Mouse (Mus musculus) liver, postnatal 0 days (tissue): Measurements from ENCODE around the gene Camkmt. TPM values are rescaled to one million over a fixed set of nuclear protein-coding genes. Genes with fewer than 3 reads are reported as not detected.

ENCODE experiments used
- ATAC-seq: fragments of 200-750 bp; cut with Nextera tagmentation; 2 replicates; pipeline ENCODE4 v1.8.0; 2017; ENCODE audit warnings: mild to moderate bottlenecking, moderate library complexity
- DNase-seq: peaks from one replicate; pipeline ENCODE4 v3.0.0-alpha.2; 2016
- H3K27ac ChIP-seq: fragments of 300-500 bp; sonication (generic); 2 replicates; pipeline ENCODE4 v1.5.1; 2014; ENCODE audit warnings: antibody characterized with exemption, moderate library complexity, mild to moderate bottlenecking, low read depth
- H3K27me3 ChIP-seq: fragments of 300-500 bp; sonication (generic); 2 replicates; pipeline ENCODE4 v1.6.1; 2014; ENCODE audit warnings: low read length, control low read depth, mixed read lengths; ENCODE audit not compliant: insufficient read depth
- H3K36me3 ChIP-seq: fragments of 300-500 bp; sonication (generic); replicated peaks from 2 replicates; pipeline ENCODE4 v1.6.1; 2014; ENCODE audit warnings: mild to moderate bottlenecking, control low read depth, low read length, moderate library complexity, mixed read lengths; ENCODE audit not compliant: insufficient read depth
- H3K4me1 ChIP-seq: fragments of 300-500 bp; sonication (generic); 2 replicates; pipeline ENCODE4 v1.6.1; 2014; ENCODE audit warnings: antibody characterized with exemption, mild to moderate bottlenecking, control low read depth; ENCODE audit not compliant: insufficient read depth
- H3K4me2 ChIP-seq: fragments of 300-500 bp; sonication (generic); 2 replicates; pipeline ENCODE4 v1.6.1; 2014; ENCODE audit warnings: low read depth, mild to moderate bottlenecking, low read length, moderate library complexity, mixed read lengths
- H3K4me3 ChIP-seq: fragments of 300-500 bp; sonication (generic); 2 replicates; pipeline ENCODE4 v1.5.1; 2014; ENCODE audit warnings: low read depth, low read length
- H3K9ac ChIP-seq: fragments of 300-500 bp; sonication (generic); replicated peaks from 2 replicates; pipeline ENCODE4 v1.6.1; 2014; ENCODE audit warnings: mild to moderate bottlenecking, moderate library complexity
- H3K9me3 ChIP-seq: fragments of 300-500 bp; sonication (generic); 2 replicates; pipeline ENCODE4 v1.6.1; 2016; ENCODE audit warnings: mild to moderate bottlenecking, control low read depth, low read length, mixed read lengths
- CTCF ChIP-seq: sonication (generic); IDR thresholded peaks from 2 replicates; pipeline ENCODE4 v1.5.1; 2016; ENCODE audit warnings: antibody characterized with exemption, low read depth
- EP300 ChIP-seq: IDR thresholded peaks from 2 replicates; pipeline ENCODE4 v1.6.1; 2016; ENCODE audit warnings: antibody characterized with exemption, low read depth, mild to moderate bottlenecking
- WGBS: fragments of 180-500 bp; shearing (Covaris S2); extraction: QIAGEN DNeasy Blood & Tissue Kit; methylation state at CpG from one replicate; pipeline ENCODE4 v1.1.7; 2014; ENCODE audit not compliant: insufficient replicate concordance; 5-methylcytosine and 5-hydroxymethylcytosine counted together
- polyA plus RNA-seq: library from polyadenylated mRNA; unstranded; fragments of >200 nt; fragmentation: Nextera tagmentation; extraction: Ambion mirVana; gene quantifications from 2 replicates; pipeline ENCODE4 v1.2.1, GENCODE M21; 2015

Gene Camkmt
- polyA plus RNA-seq, 1 experiment from 2014 or later, result 1.4 TPM

- TF ChIP-seq CTCF (peak; percentile 72), EP300 (no peak)
- no peak for ATAC-seq
- Histone ChIP-seq H3K4me1 (no peaks in the 10 kb centered on the region), H3K4me3 (no peak overlapping the region), H3K9me3 (no peaks in the 10 kb centered on the region), H3K4me2 (no peak overlapping the region), H3K27ac (no peak overlapping the region), H3K9ac (no peak overlapping the region), H3K36me3 (no peaks in the 10 kb centered on the region), H3K27me3 (no peaks in the 10 kb centered on the region)
- DNase-seq, result peak; percentile 61
- 36% methylated on average over 4 of the region's 4 CpGs for WGBS
Observed at GRCm38 (mm10) chr17:85116643-85117042, 26.3 kb downstream of the Camkmt start.

- no peak overlapping the region for H3K27ac ChIP-seq
- no peak overlapping the region for H3K4me3 ChIP-seq
- H3K36me3 ChIP-seq, result no peaks in the 10 kb centered on the region
- ATAC-seq (no peak), DNase-seq (no peak)
- H3K9ac ChIP-seq, result no peak overlapping the region
- H3K4me1 ChIP-seq, result no peaks in the 10 kb centered on the region
- TF ChIP-seq CTCF, result no peak
- no peaks in the 10 kb centered on the region for H3K9me3 ChIP-seq
- no peaks in the 10 kb centered on the region for H3K27me3 ChIP-seq
- WGBS, result 62% methylated on average over 1 of the region's 1 CpGs
- H3K4me2 ChIP-seq, result no peak overlapping the region
Observed at GRCm38 (mm10) chr17:85138393-85138792, 48.0 kb downstream of the Camkmt start.

- H3K4me2 ChIP-seq, result no peak overlapping the region
- H3K9me3 ChIP-seq, result no peaks in the 10 kb centered on the region
- no peaks in the 10 kb centered on the region for H3K4me1 ChIP-seq
- DNase-seq (no peak), ATAC-seq (no peak)
- no peaks in the 10 kb centered on the region for H3K27me3 ChIP-seq
- H3K9ac ChIP-seq, result no peak overlapping the region
- no peak overlapping the region for H3K27ac ChIP-seq
- H3K36me3 ChIP-seq, result no peaks in the 10 kb centered on the region
- 74% methylated on average over 3 of the region's 3 CpGs for WGBS
- TF ChIP-seq EP300 (no peak), CTCF (no peak)
- H3K4me3 ChIP-seq, result no peak overlapping the region
Observed at GRCm38 (mm10) chr17:85141621-85142020, 51.3 kb downstream of the Camkmt start.

- H3K4me3 ChIP-seq, result no peak overlapping the region
- H3K36me3 ChIP-seq, result no peaks in the 10 kb centered on the region
Observed at GRCm38 (mm10) chr17:85142495-85143111, 52.3 kb downstream of the Camkmt start.

GRCm38 (mm10) chr17:85144141-85144540, 53.8 kb downstream of the Camkmt start:
- H3K4me1 ChIP-seq, result no peaks in the 10 kb centered on the region
- H3K9me3 ChIP-seq, result no peaks in the 10 kb centered on the region
- ATAC-seq, result no peak
- H3K4me3 ChIP-seq, result no peak overlapping the region
- no peak for TF ChIP-seq CTCF
- TF ChIP-seq EP300, result no peak
- no peak overlapping the region for H3K27ac ChIP-seq
- no peak overlapping the region for H3K4me2 ChIP-seq
- 76% methylated on average over 6 of the region's 6 CpGs for WGBS
- H3K27me3 ChIP-seq, result no peaks in the 10 kb centered on the region
- no peaks in the 10 kb centered on the region for H3K36me3 ChIP-seq
- no peak for DNase-seq
- H3K9ac ChIP-seq, result no peak overlapping the region

More at GRCm38 (mm10) chr17:85142495-85143111, 52.3 kb downstream of the Camkmt start:
- Histone ChIP-seq H3K27ac (no peak overlapping the region), H3K4me1 (no peaks in the 10 kb centered on the region), H3K27me3 (no peaks in the 10 kb centered on the region), H3K4me2 (no peak overlapping the region), H3K9me3 (no peaks in the 10 kb centered on the region), H3K9ac (no peak overlapping the region)
- DNase-seq (no peak), ATAC-seq (no peak)
- TF ChIP-seq EP300, result no peak
- TF ChIP-seq CTCF, result no peak
- WGBS, result 45% methylated on average over 5 of the region's 5 CpGs

- Histone ChIP-seq H3K27me3 (no peaks in the 10 kb centered on the region), H3K27ac (no peak overlapping the region), H3K36me3 (no peaks in the 10 kb centered on the region), H3K4me3 (no peak overlapping the region), H3K9me3 (no peaks in the 10 kb centered on the region), H3K4me2 (no peak overlapping the region), H3K4me1 (no peaks in the 10 kb centered on the region), H3K9ac (no peak overlapping the region)
- ATAC-seq, result no peak
- 59% methylated on average over 1 of the region's 1 CpGs for WGBS
- DNase-seq, result no peak
- no peak for TF ChIP-seq CTCF
Observed at GRCm38 (mm10) chr17:85148348-85148747, 58.0 kb downstream of the Camkmt start.
